12 mouse cellular contexts compared by ENCODE assay signal in genomic region chr4:147879456-147879855, GRCm38 (mm10).
"Had no signal": no experiment of that assay in that cellular context is flagged by ENCODE, and none has a peak within 500 bp of the region (broad histone marks: within the 10 kb centered on the region; RNA-seq: fewer than 3 reads in every experiment).

No protein-coding gene starts in this region.

- H3K4me2 ChIP-seq: liver, embryonic 11.5 days; liver, embryonic 15.5 days; midbrain, embryonic 13.5 days; stomach, embryonic 15.5 days had no signal

- ATAC-seq: midbrain, embryonic 13.5 days had no signal

- H3K27me3 ChIP-seq: liver, embryonic 15.5 days; midbrain, embryonic 13.5 days; stomach, embryonic 15.5 days had no signal

- H3K9me3 ChIP-seq: liver, embryonic 15.5 days; midbrain, embryonic 13.5 days; stomach, embryonic 15.5 days had no signal

- DNase-seq: kidney, postnatal 4 days; left cerebral cortex, postnatal 4 days; lung, adult 2 months; lung, postnatal 36 days; right cerebral cortex, postnatal 14 days; thymus, adult 2 months; thymus, postnatal 36 days had no signal

- H3K4me1 ChIP-seq: midbrain, embryonic 13.5 days; stomach, embryonic 15.5 days had no signal

- H3K27ac ChIP-seq: layer of hippocampus, adult 2 months; liver, embryonic 15.5 days; midbrain, embryonic 13.5 days; stomach, embryonic 15.5 days had no signal

- H3K4me3 ChIP-seq: layer of hippocampus, adult 2 months; liver, embryonic 15.5 days; midbrain, embryonic 13.5 days; stomach, embryonic 15.5 days had no signal

- H3K9ac ChIP-seq: liver, embryonic 15.5 days; midbrain, embryonic 13.5 days; stomach, embryonic 15.5 days had no signal
